Mouse (Mus musculus): Measurements from ENCODE around the gene Ncdn. TPM values are rescaled to one million over a fixed set of nuclear protein-coding genes. Genes with fewer than 3 reads are reported as not detected.

Ncdn gene
- polyA plus RNA-seq, 1 experiment from 2014 or later = 71.3 TPM

DNA sequence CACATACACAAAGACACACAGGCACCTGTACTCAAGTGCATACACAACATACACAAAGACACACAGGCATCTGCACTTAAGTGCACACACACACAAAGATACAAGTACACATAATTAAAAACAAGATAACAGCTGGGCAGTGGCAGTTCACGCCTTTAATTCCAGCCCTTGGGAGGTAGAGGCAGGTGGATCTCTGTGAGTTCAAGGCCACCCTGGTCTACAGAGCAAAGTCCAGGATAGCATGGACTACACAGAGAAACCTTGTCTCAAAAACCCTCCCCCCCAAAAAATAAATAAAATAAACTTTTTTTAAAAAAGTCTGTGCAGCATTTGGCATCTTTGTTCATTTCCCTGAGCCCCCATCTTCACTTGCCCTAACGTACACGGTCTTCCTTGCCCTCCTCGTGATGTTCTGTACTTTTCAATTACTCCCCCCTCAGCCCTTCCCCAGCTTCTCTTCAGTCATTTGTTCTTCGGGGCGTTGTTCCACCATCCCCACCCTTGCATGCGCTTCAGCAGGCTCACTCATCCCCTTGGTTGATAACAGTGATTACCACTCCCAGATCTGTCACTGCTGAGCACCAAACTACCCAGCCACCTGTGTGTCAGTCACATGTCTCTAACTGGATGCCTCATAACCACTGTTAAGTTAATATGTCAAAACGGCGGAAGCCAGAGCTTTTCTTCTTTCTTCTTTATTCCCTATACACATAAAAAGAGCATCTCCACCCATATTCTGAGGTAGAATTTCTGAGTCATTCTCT is 16.7 kb upstream of the Ncdn start:
- WGBS = 91% methylated on average over 9 of the region's 9 CpGs
- H3K9me3 ChIP-seq = no peaks in the 10 kb centered on the region
- no peaks in the 10 kb centered on the region for H3K27me3 ChIP-seq
- ATAC-seq = no peak
- no peak overlapping the region for H3K4me2 ChIP-seq (replicated peaks)
- no peak overlapping the region for H3K27ac ChIP-seq
- no peak overlapping the region for H3K9ac ChIP-seq (replicated peaks)
- peaks cover 14% of the 10 kb centered on the region; the same call in 1 of the 2 replicates for H3K36me3 ChIP-seq
- no peaks in the 10 kb centered on the region for H3K4me1 ChIP-seq (replicated peaks)
- no peak overlapping the region for H3K4me3 ChIP-seq (replicated peaks)

DNA sequence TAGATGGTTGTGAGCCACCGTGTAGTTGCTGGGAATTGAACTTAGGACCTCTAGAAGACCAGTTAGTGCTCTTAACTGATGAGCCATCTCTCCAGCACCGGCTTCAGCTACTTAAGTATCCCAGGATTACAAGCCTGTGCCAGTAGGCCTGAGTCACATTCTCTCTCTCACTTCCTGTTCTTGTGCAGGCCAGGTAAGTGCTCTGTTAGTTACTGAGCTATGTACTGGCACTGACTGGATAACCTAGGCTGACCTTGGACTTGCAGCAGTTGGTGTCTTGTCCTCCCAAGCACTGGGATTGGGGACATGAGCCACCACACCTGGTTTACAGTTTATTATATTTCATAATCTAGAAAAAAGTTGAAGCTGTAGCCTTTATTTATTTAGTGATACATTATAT is 10.2 kb upstream of the Ncdn start:
- Histone ChIP-seq H3K4me3 (replicated peaks) (no peak overlapping the region), H3K27ac (no peak overlapping the region), H3K9ac (replicated peaks) (no peak overlapping the region), H3K4me2 (replicated peaks) (no peak overlapping the region), H3K4me1 (replicated peaks) (peaks cover 8% of the 10 kb centered on the region; the same call in 1 of the 2 replicates), H3K36me3 (peaks cover 32% of the 10 kb centered on the region), H3K27me3 (no peaks in the 10 kb centered on the region), H3K9me3 (no peaks in the 10 kb centered on the region)
- WGBS = 83% methylated on average over 2 of the region's 2 CpGs
- ATAC-seq = no peak

- no peak overlapping the region for H3K4me3 ChIP-seq (replicated peaks)
- 59% methylated on average over 11 of the region's 11 CpGs for WGBS
- peaks cover 31% of the 10 kb centered on the region for H3K36me3 ChIP-seq
- peaks cover 8% of the 10 kb centered on the region; the same call in 1 of the 2 replicates for H3K4me1 ChIP-seq (replicated peaks)
- H3K9me3 ChIP-seq = no peaks in the 10 kb centered on the region
- no peak for ATAC-seq
- no peak overlapping the region for H3K9ac ChIP-seq (replicated peaks)
- H3K4me2 ChIP-seq (replicated peaks) = no peak overlapping the region
- no peak overlapping the region for H3K27ac ChIP-seq
- H3K27me3 ChIP-seq = no peaks in the 10 kb centered on the region
These were observed 9.5 kb upstream of the Ncdn start for GRCm38 (mm10) chr4:126762586-126763359.

GRCm38 (mm10) chr4:126759435-126759834 is 6.2 kb upstream of the Ncdn start:
- Histone ChIP-seq H3K4me1 (replicated peaks) (peaks cover 21% of the 10 kb centered on the region), H3K9me3 (no peaks in the 10 kb centered on the region), H3K9ac (replicated peaks) (no peak overlapping the region), H3K36me3 (peaks cover 34% of the 10 kb centered on the region), H3K4me2 (replicated peaks) (no peak overlapping the region), H3K27me3 (no peaks in the 10 kb centered on the region), H3K4me3 (replicated peaks) (no peak overlapping the region), H3K27ac (no peak overlapping the region)
- WGBS = 90% methylated on average over 2 of the region's 2 CpGs
- no peak for ATAC-seq

DNA sequence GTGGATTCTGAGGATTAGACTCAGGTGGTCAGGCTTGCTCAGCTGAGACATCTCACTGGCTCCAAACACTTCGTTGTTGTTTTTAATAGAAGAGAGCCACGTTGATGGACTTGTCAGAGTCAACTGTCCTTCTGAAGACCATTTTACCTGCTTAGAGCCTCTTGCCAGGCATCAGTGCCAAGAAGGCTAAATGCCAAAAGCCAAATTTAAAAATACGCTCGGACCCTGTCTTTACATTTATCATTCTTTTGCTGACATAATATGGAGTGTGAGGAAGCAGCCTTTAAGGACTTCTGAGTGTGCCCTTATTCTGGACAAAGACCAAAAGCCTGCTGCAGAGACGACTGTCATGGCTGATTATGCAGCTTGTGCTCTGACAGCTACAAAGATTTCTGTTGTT is 5.1 kb upstream of the Ncdn start:
- H3K4me2 ChIP-seq (replicated peaks) = no peak overlapping the region
- ATAC-seq = no peak
- H3K4me3 ChIP-seq (replicated peaks) = no peak overlapping the region
- peaks cover 31% of the 10 kb centered on the region for H3K36me3 ChIP-seq
- H3K27me3 ChIP-seq = no peaks in the 10 kb centered on the region
- H3K27ac ChIP-seq = no peak overlapping the region
- 89% methylated on average over 5 of the region's 5 CpGs for WGBS
- H3K9ac ChIP-seq (replicated peaks) = no peak overlapping the region
- H3K9me3 ChIP-seq = no peaks in the 10 kb centered on the region
- H3K4me1 ChIP-seq (replicated peaks) = peaks cover 23% of the 10 kb centered on the region

DNA sequence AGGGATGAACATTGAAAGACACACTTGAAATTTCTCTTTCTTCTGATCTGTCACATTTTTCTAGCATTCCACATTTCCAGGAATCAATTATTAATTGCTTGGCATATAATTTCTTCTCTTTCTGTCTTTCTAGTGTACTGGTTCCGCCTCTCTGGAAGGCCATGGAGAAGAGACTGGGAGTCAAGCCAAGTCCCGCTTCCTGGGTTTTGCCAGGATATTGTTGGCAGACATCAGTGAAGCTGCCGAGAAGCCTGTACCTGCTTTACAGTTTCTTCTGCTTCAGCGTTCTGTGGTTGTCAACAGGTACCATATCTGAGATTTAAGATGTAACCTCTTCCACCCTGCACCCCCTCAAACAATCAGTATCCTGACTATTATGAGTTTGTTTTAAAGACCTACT is 3.5 kb upstream of the Ncdn start:
- 88% methylated on average over 4 of the region's 4 CpGs for WGBS

GRCm38 (mm10) chr4:126754736-126755374 is 1.6 kb upstream of the Ncdn start:
- H3K27me3 ChIP-seq = no peaks in the 10 kb centered on the region
- peaks cover 43% of the 10 kb centered on the region for H3K4me1 ChIP-seq (replicated peaks)
- peak overlapping the region; percentile 92; the same call in 1 of the 2 replicates for H3K9ac ChIP-seq (replicated peaks)
- peak overlapping the region; percentile 99 for H3K4me2 ChIP-seq (replicated peaks)
- H3K9me3 ChIP-seq = no peaks in the 10 kb centered on the region
- H3K36me3 ChIP-seq = peaks cover 18% of the 10 kb centered on the region
- 47% methylated on average over 12 of the region's 12 CpGs for WGBS
- H3K27ac ChIP-seq = no peak overlapping the region
- H3K4me3 ChIP-seq (replicated peaks) = peak overlapping the region; percentile 85
- ATAC-seq = no peak

More for the DNA sequence above, 3.5 kb upstream of the Ncdn start:
- Histone ChIP-seq H3K4me3 (replicated peaks) (no peak overlapping the region), H3K4me1 (replicated peaks) (peaks cover 25% of the 10 kb centered on the region), H3K36me3 (peaks cover 23% of the 10 kb centered on the region), H3K27me3 (no peaks in the 10 kb centered on the region), H3K27ac (no peak overlapping the region), H3K9me3 (no peaks in the 10 kb centered on the region), H3K9ac (replicated peaks) (no peak overlapping the region), H3K4me2 (replicated peaks) (no peak overlapping the region)
- ATAC-seq = no peak

DNA sequence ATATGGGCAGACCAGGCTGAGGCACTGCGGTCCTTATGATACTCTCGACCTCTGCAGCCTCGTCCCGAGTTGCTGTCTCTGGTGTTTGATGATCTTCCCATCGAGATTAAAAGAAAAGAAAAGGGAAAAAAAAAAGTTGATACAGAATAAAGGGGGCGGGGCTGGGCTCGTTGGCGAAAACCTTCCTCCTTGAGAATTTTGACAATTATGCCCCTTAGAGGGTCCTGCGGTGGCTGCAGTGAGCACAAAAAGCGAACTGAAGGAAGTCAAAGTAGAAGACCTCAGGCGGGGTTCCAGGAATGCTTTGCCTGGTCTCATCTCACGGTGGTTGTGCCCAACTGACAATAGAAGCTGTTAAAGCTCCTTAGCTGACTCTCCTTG is 983 bp upstream of the Ncdn start:
- Histone ChIP-seq H3K4me1 (replicated peaks) (peaks cover 49% of the 10 kb centered on the region), H3K27ac (peak overlapping the region; percentile 95), H3K4me3 (replicated peaks) (peak overlapping the region; percentile 85), H3K9ac (replicated peaks) (peak overlapping the region; percentile 92), H3K9me3 (no peaks in the 10 kb centered on the region), H3K36me3 (peaks cover 18% of the 10 kb centered on the region), H3K4me2 (replicated peaks) (peak overlapping the region; percentile 99), H3K27me3 (no peaks in the 10 kb centered on the region)
- no peak for ATAC-seq
- WGBS = 0% methylated on average over 12 of the region's 12 CpGs

DNA sequence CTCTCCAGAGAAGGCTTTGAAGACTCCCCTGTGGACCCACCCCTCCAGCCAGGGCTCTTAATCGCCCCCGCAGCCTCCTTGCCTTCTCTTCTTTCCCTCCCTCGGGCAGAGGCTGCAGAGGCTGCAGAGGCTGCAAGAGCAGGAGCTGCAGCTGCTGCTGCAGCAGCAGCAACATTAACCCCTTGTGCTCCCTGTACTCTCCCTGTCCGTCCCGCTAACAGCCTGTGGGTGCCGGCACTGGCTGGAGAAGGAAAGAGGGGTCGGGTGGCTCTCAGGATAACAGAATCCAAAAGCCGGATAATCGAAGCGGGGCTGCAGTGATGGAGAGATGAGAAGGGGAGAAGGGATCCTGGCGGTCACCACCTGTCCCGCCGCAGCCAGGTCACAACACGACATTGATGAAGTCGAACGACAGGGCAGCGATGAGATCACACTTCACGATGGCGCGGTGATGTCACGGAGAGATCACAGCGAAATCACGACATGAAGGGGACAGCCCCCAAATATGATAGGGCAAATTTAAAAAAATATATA is 563 bp downstream of the Ncdn start:
- peak; percentile 21 for ATAC-seq
- no peaks in the 10 kb centered on the region for H3K27me3 ChIP-seq
- peak overlapping the region; percentile 99 for H3K4me2 ChIP-seq (replicated peaks)
- H3K36me3 ChIP-seq = peaks cover 31% of the 10 kb centered on the region
- peak overlapping the region; percentile 95 for H3K27ac ChIP-seq
- H3K9me3 ChIP-seq = no peaks in the 10 kb centered on the region
- WGBS = under 1% methylated on average over 23 of the region's 23 CpGs
- peaks cover 59% of the 10 kb centered on the region for H3K4me1 ChIP-seq (replicated peaks)
- peak overlapping the region; percentile 92 for H3K9ac ChIP-seq (replicated peaks)
- H3K4me3 ChIP-seq (replicated peaks) = peak overlapping the region; percentile 85

- H3K36me3 ChIP-seq = peaks cover 32% of the 10 kb centered on the region
- H3K9ac ChIP-seq (replicated peaks) = peak overlapping the region; percentile 92
- peaks cover 59% of the 10 kb centered on the region for H3K4me1 ChIP-seq (replicated peaks)
- H3K4me3 ChIP-seq (replicated peaks) = peak overlapping the region; percentile 85
- H3K4me2 ChIP-seq (replicated peaks) = peak overlapping the region; percentile 99
- WGBS = 3% methylated on average over 13 of the region's 13 CpGs
- no peaks in the 10 kb centered on the region for H3K27me3 ChIP-seq
- H3K27ac ChIP-seq = peak overlapping the region; percentile 95
- no peaks in the 10 kb centered on the region for H3K9me3 ChIP-seq
- ATAC-seq = no peak
These were observed 1.1 kb downstream of the Ncdn start for GRCm38 (mm10) chr4:126752024-126752607.

DNA sequence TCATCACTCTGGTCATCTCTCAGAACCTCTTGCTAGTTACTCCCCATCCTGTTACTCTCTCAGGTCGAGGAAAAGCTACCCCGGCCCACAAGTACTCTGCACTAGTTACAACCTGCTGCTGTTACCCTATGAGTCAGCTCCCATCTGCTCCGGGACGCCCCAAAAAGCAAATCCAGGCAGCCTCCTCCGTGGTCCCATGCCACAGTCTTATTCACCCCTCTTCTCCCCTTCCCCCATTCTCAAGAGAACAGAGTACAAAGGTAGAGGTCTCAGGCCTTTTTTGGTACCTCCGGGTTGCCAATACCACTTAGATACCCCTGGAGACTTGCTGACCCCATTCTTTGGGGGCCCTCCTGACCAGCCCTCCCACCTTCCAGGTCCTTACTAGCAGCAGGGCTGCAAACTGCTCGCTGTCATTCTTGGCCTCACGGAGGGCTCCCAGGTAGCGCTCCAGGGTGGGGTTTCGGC is 1.6 kb downstream of the Ncdn start:
- Histone ChIP-seq H3K9me3 (no peaks in the 10 kb centered on the region), H3K9ac (replicated peaks) (peak overlapping the region; percentile 92), H3K4me1 (replicated peaks) (peaks cover 59% of the 10 kb centered on the region), H3K4me3 (replicated peaks) (peak overlapping the region; percentile 85), H3K27me3 (no peaks in the 10 kb centered on the region), H3K36me3 (peaks cover 38% of the 10 kb centered on the region), H3K27ac (no peak overlapping the region), H3K4me2 (replicated peaks) (peak overlapping the region; percentile 99)
- ATAC-seq = no peak
- WGBS = 43% methylated on average over 10 of the region's 10 CpGs

Measured in midbrain, embryonic 13.5 days (tissue).